Mouse (Mus musculus) forebrain, embryonic 16.5 days (tissue): Measurements from ENCODE around the gene Stat5a. TPM values are rescaled to one million over a fixed set of nuclear protein-coding genes. Genes with fewer than 3 reads are reported as not detected.
A peak's percentile ranks its signal among the peaks of the same experiment; 100 is the strongest.

Source experiments
- ATAC-seq: fragments of 200-750 bp; cut with Nextera tagmentation; 2 replicates; pipeline ENCODE4 v1.8.0; 2017; ENCODE audit warnings: mild to moderate bottlenecking, moderate library complexity
- H3K27ac ChIP-seq: fragments of 300-500 bp; sonication (generic); 2 replicates; pipeline ENCODE4 v1.5.1; 2014; ENCODE audit warnings: low read length, control low read depth
- H3K27me3 ChIP-seq: fragments of 300-500 bp; sonication (generic); replicated peaks from 2 replicates; pipeline ENCODE4 v1.6.1; 2014; ENCODE audit warnings: low read length; ENCODE audit not compliant: control insufficient read depth, insufficient read depth
- H3K36me3 ChIP-seq: fragments of 300-500 bp; sonication (generic); 2 replicates; pipeline ENCODE4 v1.6.1; 2014; ENCODE audit not compliant: control insufficient read depth, insufficient read depth
- H3K4me1 ChIP-seq: fragments of 300-500 bp; sonication (generic); replicated peaks from 2 replicates; pipeline ENCODE4 v1.6.1; 2014; ENCODE audit warnings: low read length; ENCODE audit not compliant: control insufficient read depth, insufficient read depth
- H3K4me2 ChIP-seq: fragments of 300-500 bp; sonication (generic); 2 replicates; pipeline ENCODE4 v1.6.1; 2014; ENCODE audit warnings: mild to moderate bottlenecking, low read length, control low read depth
- H3K4me3 ChIP-seq: fragments of 300-500 bp; sonication (generic); replicated peaks from 2 replicates; pipeline ENCODE4 v1.5.1; 2014; ENCODE audit warnings: mild to moderate bottlenecking, low read length, control low read depth
- H3K9ac ChIP-seq: fragments of 300-500 bp; sonication (generic); replicated peaks from 2 replicates; pipeline ENCODE4 v1.6.1; 2014; ENCODE audit warnings: low read depth, low read length, control low read depth
- H3K9me3 ChIP-seq: fragments of 300-500 bp; sonication (generic); 2 replicates; pipeline ENCODE4 v1.6.1; 2016; ENCODE audit warnings: low read length; ENCODE audit not compliant: control insufficient read depth
- WGBS: fragments of 180-500 bp; shearing (Covaris S2); extraction: QIAGEN DNeasy Blood & Tissue Kit; methylation state at CpG from one replicate; pipeline ENCODE4 v1.1.7; 2014; 5-methylcytosine and 5-hydroxymethylcytosine counted together
- polyA plus RNA-seq: library from polyadenylated mRNA; unstranded; fragments of >200 nt; fragmentation: Nextera tagmentation; extraction: Ambion mirVana; gene quantifications from 2 replicates; pipeline ENCODE4 v1.2.1, GENCODE M21; 2015

Stat5a gene
- polyA plus RNA-seq, 1 experiment from 2014 or later = 1.0 TPM

DNA sequence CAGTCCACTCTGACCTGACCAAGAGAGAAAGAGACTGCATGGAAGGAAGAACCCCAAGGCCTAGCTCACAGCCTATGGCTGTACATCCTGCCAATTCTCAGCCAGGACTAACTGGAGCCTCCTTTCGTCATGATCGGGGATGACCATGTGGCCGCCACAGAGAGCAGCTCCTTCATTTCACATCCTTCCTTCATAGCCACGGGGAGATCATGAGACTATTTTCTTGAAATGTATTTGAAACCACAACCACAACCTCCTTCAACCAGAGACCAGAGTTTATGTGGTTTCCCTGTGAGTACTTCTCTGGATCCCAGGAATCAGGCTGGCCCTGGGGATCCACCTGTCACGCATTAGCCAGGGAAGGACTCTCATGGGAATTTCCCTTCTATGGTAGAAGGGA lies 6.1 kb upstream of the Stat5a start:
- Histone ChIP-seq H3K27me3 (peaks cover 30% of the 10 kb centered on the region), H3K9me3 (no peaks in the 10 kb centered on the region), H3K27ac (no peak overlapping the region), H3K4me2 (no peak overlapping the region), H3K4me1 (peaks cover 20% of the 10 kb centered on the region), H3K9ac (no peak overlapping the region), H3K4me3 (no peak overlapping the region), H3K36me3 (no peaks in the 10 kb centered on the region)
- no peak for ATAC-seq
- WGBS = 86% methylated on average over 5 of the region's 5 CpGs

GRCm38 (mm10) chr11:100854268-100854667 lies 4.9 kb upstream of the Stat5a start:
- no peak for ATAC-seq

GRCm38 (mm10) chr11:100855178-100855577 lies 4.0 kb upstream of the Stat5a start:
- Histone ChIP-seq H3K27ac (no peak overlapping the region), H3K9ac (no peak overlapping the region), H3K4me3 (no peak overlapping the region), H3K4me2 (no peak overlapping the region), H3K9me3 (no peaks in the 10 kb centered on the region), H3K4me1 (peaks cover 9% of the 10 kb centered on the region), H3K27me3 (peaks cover 47% of the 10 kb centered on the region), H3K36me3 (no peaks in the 10 kb centered on the region)
- ATAC-seq = no peak
- WGBS = 91% methylated on average over 4 of the region's 4 CpGs

More at GRCm38 (mm10) chr11:100854268-100854667, 4.9 kb upstream of the Stat5a start:
- Histone ChIP-seq H3K4me1 (peaks cover 15% of the 10 kb centered on the region), H3K9me3 (no peaks in the 10 kb centered on the region), H3K27ac (no peak overlapping the region), H3K36me3 (no peaks in the 10 kb centered on the region), H3K27me3 (peaks cover 41% of the 10 kb centered on the region), H3K9ac (no peak overlapping the region), H3K4me3 (no peak overlapping the region), H3K4me2 (no peak overlapping the region)
- 57% methylated on average over 4 of the region's 4 CpGs for WGBS

GRCm38 (mm10) chr11:100857960-100858359 lies 1.2 kb upstream of the Stat5a start:
- H3K9ac ChIP-seq = no peak overlapping the region
- H3K36me3 ChIP-seq = no peaks in the 10 kb centered on the region
- ATAC-seq = no peak
- H3K27me3 ChIP-seq = peaks cover 59% of the 10 kb centered on the region
- no peak overlapping the region for H3K4me2 ChIP-seq
- no peak overlapping the region for H3K27ac ChIP-seq
- peaks cover 6% of the 10 kb centered on the region; the same call in 1 of the 2 replicates for H3K4me1 ChIP-seq
- no peaks in the 10 kb centered on the region for H3K9me3 ChIP-seq
- no peak overlapping the region for H3K4me3 ChIP-seq
- WGBS = 57% methylated on average over 6 of the region's 6 CpGs

DNA sequence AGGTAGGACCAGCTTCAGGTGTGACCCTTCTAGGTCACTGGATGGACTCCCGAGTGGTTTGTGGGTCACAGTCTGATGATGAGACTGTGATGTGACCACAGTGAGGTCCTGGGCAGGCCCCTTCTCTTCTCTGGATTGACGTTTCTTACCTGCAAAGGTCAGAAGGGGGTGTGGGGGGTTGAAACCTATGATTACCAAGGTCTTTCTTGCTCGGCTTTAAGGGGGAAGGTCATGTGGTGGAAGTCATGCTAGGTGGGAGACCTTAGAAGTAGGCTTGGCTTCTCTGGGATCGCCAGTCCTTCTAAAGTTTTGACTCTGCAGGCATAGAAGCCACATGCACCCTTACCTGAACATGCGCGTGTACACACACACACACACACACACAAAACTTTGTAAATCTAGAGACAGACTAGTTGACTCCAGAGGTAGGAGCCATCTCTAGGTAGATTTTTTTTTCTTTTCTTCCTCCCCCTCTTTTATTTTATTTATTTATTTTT lies 476 bp downstream of the Stat5a start:
- peaks cover 6% of the 10 kb centered on the region; the same call in 1 of the 2 replicates for H3K4me1 ChIP-seq
- ATAC-seq = no peak
- H3K36me3 ChIP-seq = no peaks in the 10 kb centered on the region
- H3K9me3 ChIP-seq = no peaks in the 10 kb centered on the region
- H3K4me2 ChIP-seq = peak overlapping the region; percentile 53; the same call in 1 of the 2 replicates
- peaks cover 61% of the 10 kb centered on the region for H3K27me3 ChIP-seq
- WGBS = 41% methylated on average over 6 of the region's 6 CpGs
- no peak overlapping the region for H3K9ac ChIP-seq
- H3K27ac ChIP-seq = no peak overlapping the region
- no peak overlapping the region; the same call in 1 of the 2 replicates for H3K4me3 ChIP-seq

DNA sequence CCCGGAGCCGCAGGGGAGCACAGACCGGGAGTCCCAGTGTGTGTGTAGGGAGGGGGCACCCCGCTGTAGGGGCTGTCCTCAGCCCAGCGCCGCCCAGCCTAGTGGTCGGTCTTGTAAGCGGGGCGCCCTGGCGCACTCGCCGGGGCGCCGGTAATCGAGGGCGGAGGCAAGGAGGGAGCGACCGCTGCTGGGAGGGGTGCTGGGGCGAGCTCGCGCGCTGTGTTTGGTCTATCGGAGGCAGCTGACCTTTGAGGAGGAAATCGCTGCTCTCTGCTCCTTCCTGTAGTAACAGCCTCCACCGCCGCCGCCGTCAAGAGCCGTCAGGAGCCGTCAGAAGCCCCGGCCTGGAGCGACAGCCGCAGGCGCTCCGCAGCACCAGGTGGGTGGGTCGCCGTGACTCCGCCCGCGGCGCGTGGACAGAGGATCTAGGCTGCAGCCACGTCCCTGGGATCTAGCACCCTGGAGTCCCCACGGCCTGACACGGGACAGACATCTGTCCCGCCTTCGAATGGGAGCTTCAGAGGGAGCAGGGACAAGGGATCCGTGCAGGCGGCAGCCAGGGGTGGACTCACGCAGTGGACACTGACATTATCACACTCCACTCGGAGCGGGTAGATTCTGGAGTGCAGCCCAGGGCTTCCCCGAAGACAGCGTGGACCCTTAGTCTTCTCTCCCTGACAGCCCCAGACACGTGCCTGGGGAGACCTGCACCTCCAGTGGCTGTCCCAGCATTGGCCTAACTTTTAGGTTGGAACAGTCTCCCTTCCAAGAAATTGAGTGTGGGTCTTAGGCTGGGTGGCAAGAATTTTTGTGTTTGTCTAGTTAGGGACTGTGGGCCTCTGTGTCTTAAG lies 1.3 kb downstream of the Stat5a start:
- Histone ChIP-seq H3K27ac (no peak overlapping the region), H3K4me1 (peaks cover 6% of the 10 kb centered on the region; the same call in 1 of the 2 replicates), H3K4me3 (peak overlapping the region; percentile 40), H3K9me3 (no peaks in the 10 kb centered on the region), H3K27me3 (peaks cover 65% of the 10 kb centered on the region), H3K36me3 (no peaks in the 10 kb centered on the region), H3K9ac (peak overlapping the region; percentile 30; the same call in 1 of the 2 replicates), H3K4me2 (peak overlapping the region; percentile 53)
- 4% methylated on average over 52 of the region's 55 CpGs for WGBS
- ATAC-seq = peak; percentile 55

GRCm38 (mm10) chr11:100861335-100861734 lies 2.2 kb downstream of the Stat5a start:
- no peak overlapping the region for H3K4me2 ChIP-seq
- H3K27me3 ChIP-seq = peaks cover 65% of the 10 kb centered on the region
- no peak overlapping the region for H3K4me3 ChIP-seq
- H3K27ac ChIP-seq = no peak overlapping the region
- WGBS = 86% methylated on average over 7 of the region's 7 CpGs
- no peak overlapping the region for H3K9ac ChIP-seq
- ATAC-seq = no peak
- H3K4me1 ChIP-seq = peaks cover 6% of the 10 kb centered on the region; the same call in 1 of the 2 replicates
- no peaks in the 10 kb centered on the region for H3K36me3 ChIP-seq
- no peaks in the 10 kb centered on the region for H3K9me3 ChIP-seq

DNA sequence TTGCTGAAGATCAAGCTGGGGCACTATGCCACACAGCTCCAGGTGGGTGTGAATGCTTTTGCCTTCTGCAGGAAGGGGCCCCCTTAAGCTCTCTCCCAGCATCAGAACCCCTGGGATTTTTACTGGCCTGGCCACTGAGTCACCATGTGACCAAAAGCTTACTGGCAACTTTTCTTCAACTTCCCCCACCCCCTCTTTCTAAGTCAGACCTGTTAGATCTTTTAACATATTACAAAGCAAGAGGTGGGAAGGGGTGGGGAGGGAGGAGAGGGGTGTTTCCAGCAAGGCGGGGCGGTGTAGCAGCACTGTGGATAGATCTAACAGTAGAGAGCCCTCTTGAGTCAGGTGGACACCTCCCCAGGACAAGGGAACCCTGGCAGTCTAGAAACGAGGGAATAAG lies 2.7 kb downstream of the Stat5a start:
- 43% methylated on average over 3 of the region's 3 CpGs for WGBS
- H3K9ac ChIP-seq = no peak overlapping the region

DNA sequence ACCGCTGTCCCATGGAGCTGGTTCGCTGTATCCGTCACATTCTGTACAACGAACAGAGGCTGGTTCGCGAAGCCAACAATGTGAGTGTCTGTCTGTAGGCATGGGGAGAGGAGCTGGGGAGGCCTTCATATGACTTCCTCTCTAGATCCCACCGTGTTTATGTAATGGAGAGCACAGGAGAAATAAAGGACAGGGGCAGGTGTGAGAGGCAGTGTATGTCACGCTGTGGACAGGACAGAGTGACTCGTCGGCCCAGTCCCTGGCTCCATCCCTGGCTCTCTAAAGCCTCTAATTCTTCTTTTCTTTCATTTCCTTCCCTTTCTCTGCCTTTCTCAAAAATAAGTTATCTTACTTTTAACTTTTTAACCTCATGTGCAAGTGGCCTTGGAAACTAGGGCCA lies 4.0 kb downstream of the Stat5a start:
- peaks cover 59% of the 10 kb centered on the region for H3K27me3 ChIP-seq
- no peak overlapping the region for H3K9ac ChIP-seq
- H3K9me3 ChIP-seq = no peaks in the 10 kb centered on the region
- no peaks in the 10 kb centered on the region for H3K36me3 ChIP-seq
- WGBS = 88% methylated on average over 10 of the region's 10 CpGs
- peaks cover 6% of the 10 kb centered on the region; the same call in 1 of the 2 replicates for H3K4me1 ChIP-seq
- H3K4me3 ChIP-seq = no peak overlapping the region
- H3K27ac ChIP-seq = no peak overlapping the region
- H3K4me2 ChIP-seq = no peak overlapping the region
- ATAC-seq = no peak

More for the DNA sequence above, 2.7 kb downstream of the Stat5a start:
- ATAC-seq = no peak
- Histone ChIP-seq H3K4me1 (peaks cover 6% of the 10 kb centered on the region; the same call in 1 of the 2 replicates), H3K27me3 (peaks cover 62% of the 10 kb centered on the region), H3K27ac (no peak overlapping the region), H3K4me2 (no peak overlapping the region), H3K36me3 (no peaks in the 10 kb centered on the region), H3K9me3 (no peaks in the 10 kb centered on the region), H3K4me3 (no peak overlapping the region)
